ENCODE assay signal across 19 mouse cellular contexts in genomic region chr14:118836754-118837153, GRCm38 (mm10). TPM values are rescaled to one million over a fixed set of nuclear protein-coding genes. Genes with fewer than 3 reads are reported as not detected.
DNase-seq lines count a peak whose midpoint lies in the region; ATAC-seq and TF ChIP-seq lines count a peak whose summit lies in the region.
"Had no signal": no experiment of that assay in that cellular context is flagged by ENCODE, and none has a peak within 500 bp of the region (broad histone marks: within the 10 kb centered on the region; RNA-seq: fewer than 3 reads in every experiment).

No protein-coding gene starts in this region.

- peak overlapping the region; percentile 34 for H3K27ac ChIP-seq in thymus, adult 2 months (ENCODE audit: control insufficient read depth, insufficient read depth, low read length)
- H3K27ac ChIP-seq in liver, embryonic 14.5 days: no peak overlapping the region
- no peak overlapping the region for H3K27ac ChIP-seq in hindbrain, embryonic 16.5 days (ENCODE audit: low read depth, low read length)
- H3K27ac ChIP-seq: embryonic facial prominence, embryonic 10.5 days; hindbrain, embryonic 10.5 days; layer of hippocampus, adult 2 months; midbrain, embryonic 10.5 days had no signal

- no peak for TF ChIP-seq CTCF in thymus, adult 2 months (IDR thresholded peaks at IDR 0.05; ENCODE audit: borderline replicate concordance, control insufficient read depth, extremely low read depth, insufficient read depth, low read length, poor library complexity)
- TF ChIP-seq CTCF in liver, embryonic 14.5 days (IDR thresholded peaks at IDR 0.05; ENCODE audit: low read depth): no peak

- TF ChIP-seq EP300 in liver, embryonic 14.5 days (IDR thresholded peaks at IDR 0.05; ENCODE audit: low read depth): 0 out of 2 replicates have a peak, but pooled peaks have one; percentile 30

- H3K27me3 ChIP-seq in thymus, adult 2 months (ENCODE audit: control insufficient read depth, insufficient read depth, low read length): no peaks in the 10 kb centered on the region
- no peaks in the 10 kb centered on the region for H3K27me3 ChIP-seq in liver, embryonic 14.5 days (ENCODE audit: control insufficient read depth, insufficient read depth, low read length)
- H3K27me3 ChIP-seq in hindbrain, embryonic 16.5 days (replicated peaks; ENCODE audit: control insufficient read depth, insufficient read depth, low read length): 0 out of 2 replicates have a peak, but pooled peaks cover 2% of the 10 kb centered on the region

- 94% methylated on average over 7 of the region's 7 CpGs for WGBS in thymus, adult 2 months
- WGBS in liver, embryonic 14.5 days (ENCODE audit: insufficient replicate concordance): 20% methylated on average over 7 of the region's 7 CpGs
- WGBS in hindbrain, embryonic 16.5 days: 93% methylated on average over 7 of the region's 7 CpGs

- TF ChIP-seq POLR2A in thymus, adult 2 months (IDR thresholded peaks at IDR 0.05; ENCODE audit: control insufficient read depth, extremely low read depth, insufficient read depth, low read length, poor library complexity): no peak

- ATAC-seq in erythroblast, adult 5-6 weeks (replicated peaks; ENCODE audit: low FRiP score, poor library complexity, severe bottlenecking): peak; percentile 73
- ATAC-seq in liver, embryonic 14.5 days (ENCODE audit: insufficient read depth): peak; percentile 97
- no peak for ATAC-seq in hindbrain, embryonic 16.5 days
- ATAC-seq: forebrain, embryonic 14.5 days had no signal

- H3K4me1 ChIP-seq in thymus, adult 2 months (replicated peaks; ENCODE audit: control insufficient read depth, insufficient read depth, low read length): peaks cover 37% of the 10 kb centered on the region
- peaks cover 17 to 22% of the 10 kb centered on the region in 2 experiments for H3K4me1 ChIP-seq in liver, embryonic 14.5 days (replicated peaks; ENCODE audit: control insufficient read depth in 2 of 2, insufficient read depth in 2 of 2, low read length in 1 of 2)
- H3K4me1 ChIP-seq in hindbrain, embryonic 16.5 days (ENCODE audit: control insufficient read depth, insufficient read depth, low read depth, low read length): no peaks in the 10 kb centered on the region

- peak overlapping the region; percentile 32; the same call in 1 of the 2 replicates for H3K4me2 ChIP-seq in liver, embryonic 14.5 days (ENCODE audit: low read depth)
- H3K4me2 ChIP-seq in hindbrain, embryonic 16.5 days (ENCODE audit: low read length): no peak overlapping the region

- DNase-seq in thymus, adult 2 months: no peak
- no peak for DNase-seq in thymus, postnatal 0 days (ENCODE audit: low spot score)
- DNase-seq in liver, embryonic 14.5 days (ENCODE audit: low read depth in 3 of 3, low spot score in 3 of 3): peak; percentile 18 to 78 (median 55)
- no peak for DNase-seq in kidney, adult 11 months
- DNase-seq in urinary bladder, postnatal 25 days (ENCODE audit: low spot score): no peak
- DNase-seq: cerebellum, adult 8-10 months; gastrocnemius, postnatal 36 days; kidney, adult 8-10 months; kidney, postnatal 14 days; lung, postnatal 10 days had no signal

- no peak overlapping the region for H3K4me3 ChIP-seq in thymus, adult 2 months (ENCODE audit: control insufficient read depth, insufficient read depth, low read length)
- H3K4me3 ChIP-seq in liver, embryonic 14.5 days (ENCODE audit: insufficient read depth in 1 of 2, low read depth in 2 of 2, low read length in 2 of 2): no peak overlapping the region
- no peak overlapping the region for H3K4me3 ChIP-seq in hindbrain, embryonic 16.5 days (ENCODE audit: low read length)
- H3K4me3 ChIP-seq: embryonic facial prominence, embryonic 10.5 days; hindbrain, embryonic 10.5 days; layer of hippocampus, adult 2 months; midbrain, embryonic 10.5 days had no signal

- no peak overlapping the region for H3K9ac ChIP-seq in liver, embryonic 14.5 days (replicated peaks)
- H3K9ac ChIP-seq in hindbrain, embryonic 16.5 days (ENCODE audit: low read depth, low read length): no peak overlapping the region

- no peaks in the 10 kb centered on the region for H3K9me3 ChIP-seq in liver, embryonic 14.5 days (ENCODE audit: control insufficient read depth, low read length)
- no peaks in the 10 kb centered on the region for H3K9me3 ChIP-seq in hindbrain, embryonic 16.5 days (ENCODE audit: control insufficient read depth, low read length)
- H3K9me3 ChIP-seq: embryonic facial prominence, embryonic 10.5 days; hindbrain, embryonic 10.5 days; midbrain, embryonic 10.5 days had no signal

- H3K36me3 ChIP-seq in thymus, adult 2 months (ENCODE audit: control insufficient read depth, insufficient read depth, low read length): no peaks in the 10 kb centered on the region
- no peaks in the 10 kb centered on the region for H3K36me3 ChIP-seq in liver, embryonic 14.5 days (replicated peaks; ENCODE audit: control insufficient read depth, insufficient read depth, low read depth)
- H3K36me3 ChIP-seq in hindbrain, embryonic 16.5 days (ENCODE audit: control insufficient read depth, insufficient read depth, low read length): no peaks in the 10 kb centered on the region
- H3K36me3 ChIP-seq: embryonic facial prominence, embryonic 10.5 days; hindbrain, embryonic 10.5 days; midbrain, embryonic 10.5 days had no signal

RNA-seq across cellular contexts. Expression of gene Cldn10, which starts 49.0 kb away (rescaled TPM):
- 0.89 and 1.2 TPM in 2 replicates for polyA plus RNA-seq in thymus, adult 2 months (2012; rRNA removed)
- polyA plus RNA-seq in thymus, postnatal 0 days (2015; fragmentation: Nextera tagmentation; extraction: Ambion mirVana): 1.7 TPM in 2 replicates
- 1.9 TPM in 1 of 2 replicates, not detected in the other for total RNA-seq in erythroblast, adult 5-6 weeks (2015; ENCODE audit: low replicate concordance)
- total RNA-seq in erythroblast, adult 5-6 weeks (2017; ENCODE audit: low replicate concordance): 2.0 TPM in 1 of 2 replicates, not detected in the other
- polyA plus RNA-seq in liver, embryonic 14.5 days (2012; rRNA removed): 0.05 and 0.06 TPM in 2 replicates
- polyA plus RNA-seq in liver, embryonic 14.5 days (2014; fragmentation: Nextera tagmentation; extraction: Ambion mirVana): 0.45 and 0.51 TPM in 2 replicates
- 3.7 and 9.2 TPM in 2 replicates for polyA plus RNA-seq in hindbrain, embryonic 16.5 days (2015; fragmentation: Nextera tagmentation; extraction: Ambion mirVana)
- total RNA-seq: gastrocnemius, postnatal 36 days; monocyte, adult 5-6 weeks had no signal
- polyA plus RNA-seq: C2C12 had no signal

Comparison
In these comparisons a context has a peak if more than half of its experiments do, and no peak if none do; other contexts are left out.
1. DNase-seq: peak in liver, embryonic 14.5 days (3 of 3); none in thymus, adult 2 months (single experiment), thymus, postnatal 0 days (single experiment), kidney, adult 11 months (single experiment) and urinary bladder, postnatal 25 days (single experiment).